Comparison of ENCODE assay signal across 9 mouse cellular contexts in the genomic region with DNA sequence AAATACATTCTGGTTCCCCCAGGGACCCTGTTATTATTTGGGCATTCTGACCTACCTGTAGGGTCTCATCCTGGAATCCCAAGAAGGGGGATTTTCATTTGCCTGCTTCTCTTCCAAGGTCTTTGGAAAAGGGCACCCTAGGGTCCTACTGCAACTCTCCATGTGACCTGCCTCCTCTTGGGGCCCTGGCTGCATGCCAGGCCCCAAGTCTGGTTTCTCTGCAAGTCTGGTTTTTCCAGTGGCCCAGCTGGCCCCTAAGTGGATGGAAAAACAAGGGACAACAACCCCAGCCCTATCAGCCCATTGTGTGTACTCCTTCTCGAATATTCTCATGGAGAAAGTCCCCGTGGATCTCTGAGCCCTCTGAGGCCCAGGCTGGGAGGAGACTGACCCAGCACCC. TPM values are rescaled to one million over a fixed set of nuclear protein-coding genes. Genes with fewer than 3 reads are reported as not detected.
A peak's percentile ranks its signal among the peaks of the same experiment; 100 is the strongest.
DNase-seq lines count a peak whose midpoint lies in the region; ATAC-seq and TF ChIP-seq lines count a peak whose summit lies in the region.
"Had no signal": no experiment of that assay in that cellular context is flagged by ENCODE, and none has a peak within 500 bp of the region (broad histone marks: within the 10 kb centered on the region; RNA-seq: fewer than 3 reads in every experiment).

No protein-coding gene starts in this region.

- DNase-seq in kidney, adult 2 months: no peak
- no peak for DNase-seq in cerebellum, adult 2 months
- DNase-seq in right cerebral cortex, postnatal 36 days (ENCODE audit: low spot score in 2 of 2): no peak
- no peak for DNase-seq in layer of hippocampus, postnatal 36 days

- no peaks in the 10 kb centered on the region for H3K36me3 ChIP-seq in kidney, embryonic 16.5 days (ENCODE audit: insufficient read depth, low read length)
- no peaks in the 10 kb centered on the region for H3K36me3 ChIP-seq in kidney, adult 2 months (ENCODE audit: control insufficient read depth, insufficient read depth, low read length)
- H3K36me3 ChIP-seq in embryonic facial prominence, embryonic 13.5 days: no peaks in the 10 kb centered on the region
- 0 out of 2 replicates have a peak, but pooled peaks cover 2% of the 10 kb centered on the region for H3K36me3 ChIP-seq in intestine, embryonic 15.5 days
- H3K36me3 ChIP-seq in neural tube, embryonic 12.5 days: no peaks in the 10 kb centered on the region

- ATAC-seq in kidney, embryonic 16.5 days (ENCODE audit: low FRiP score, low TSS enrichment): no peak
- ATAC-seq in embryonic facial prominence, embryonic 13.5 days (ENCODE audit: insufficient number of reproducible peaks, insufficient read depth, low FRiP score, low TSS enrichment, low read depth): no peak
- ATAC-seq in intestine, embryonic 15.5 days: no peak
- ATAC-seq in neural tube, embryonic 12.5 days (ENCODE audit: low FRiP score, low read depth): no peak

- H3K4me2 ChIP-seq in kidney, embryonic 16.5 days (replicated peaks; ENCODE audit: low read depth, low read length): peak overlapping the region; percentile 97
- H3K4me2 ChIP-seq in embryonic facial prominence, embryonic 13.5 days: peak overlapping the region; percentile 94
- H3K4me2 ChIP-seq in intestine, embryonic 15.5 days (replicated peaks): peak overlapping the region; percentile 93
- peak overlapping the region; percentile 79 for H3K4me2 ChIP-seq in neural tube, embryonic 12.5 days (replicated peaks)

- no peak for TF ChIP-seq CTCF in kidney, adult 2 months (conservative IDR thresholded peaks at IDR 0.05; ENCODE audit: insufficient read depth, insufficient read length, low read depth, low read length)
- TF ChIP-seq CTCF in cerebellum, adult 2 months (IDR thresholded peaks at IDR 0.05; ENCODE audit: borderline replicate concordance, insufficient read depth, low read depth, low read length): no peak

- no peak overlapping the region for H3K27ac ChIP-seq in kidney, embryonic 16.5 days (ENCODE audit: low read length)
- H3K27ac ChIP-seq in kidney, adult 2 months (ENCODE audit: insufficient read depth, low read depth, low read length): no peak overlapping the region
- H3K27ac ChIP-seq in embryonic facial prominence, embryonic 13.5 days: no peak overlapping the region
- peak overlapping the region; percentile 84 for H3K27ac ChIP-seq in intestine, embryonic 15.5 days
- H3K27ac ChIP-seq in neural tube, embryonic 12.5 days: no peak overlapping the region
- no peak overlapping the region for H3K27ac ChIP-seq in cerebellum, adult 2 months (ENCODE audit: insufficient read depth, low read length)

- 79% methylated on average over 2 of the region's 2 CpGs for WGBS in kidney, embryonic 16.5 days
- WGBS in kidney, adult 2 months: 62% methylated on average over 2 of the region's 2 CpGs
- WGBS in embryonic facial prominence, embryonic 13.5 days: 61% methylated on average over 2 of the region's 2 CpGs
- 38% methylated on average over 2 of the region's 2 CpGs for WGBS in intestine, embryonic 15.5 days
- 75% methylated on average over 2 of the region's 2 CpGs for WGBS in neural tube, embryonic 12.5 days
- 75% methylated on average over 2 of the region's 2 CpGs for WGBS in cerebellum, adult 2 months

- no peak for TF ChIP-seq POLR2A in kidney, adult 2 months (IDR thresholded peaks at IDR 0.05; ENCODE audit: low read depth, low read length)
- no peak for TF ChIP-seq POLR2A in cerebellum, adult 2 months (IDR thresholded peaks at IDR 0.05; ENCODE audit: borderline replicate concordance, insufficient read depth, low read length)

- no peak overlapping the region for H3K9ac ChIP-seq in kidney, embryonic 16.5 days (replicated peaks; ENCODE audit: low read length)
- H3K9ac ChIP-seq in embryonic facial prominence, embryonic 13.5 days: peak overlapping the region; percentile 72; the same call in 1 of the 2 replicates
- peak overlapping the region; percentile 58; the same call in 1 of the 2 replicates for H3K9ac ChIP-seq in intestine, embryonic 15.5 days
- H3K9ac ChIP-seq in neural tube, embryonic 12.5 days: no peak overlapping the region

- no peak overlapping the region for H3K4me3 ChIP-seq in kidney, embryonic 16.5 days (ENCODE audit: low read length)
- H3K4me3 ChIP-seq in kidney, adult 2 months (ENCODE audit: insufficient read depth, low read depth, low read length): no peak overlapping the region
- peak overlapping the region; percentile 54 for H3K4me3 ChIP-seq in embryonic facial prominence, embryonic 13.5 days
- H3K4me3 ChIP-seq in intestine, embryonic 15.5 days (replicated peaks): peak overlapping the region; percentile 53
- H3K4me3 ChIP-seq in neural tube, embryonic 12.5 days: no peak overlapping the region
- H3K4me3 ChIP-seq in cerebellum, adult 2 months (replicated peaks; ENCODE audit: insufficient read depth, low read depth, low read length): no peak overlapping the region

- H3K27me3 ChIP-seq in kidney, embryonic 16.5 days (ENCODE audit: insufficient read depth, low read length): no peaks in the 10 kb centered on the region; the same call in 1 of the 2 replicates
- no peaks in the 10 kb centered on the region for H3K27me3 ChIP-seq in kidney, adult 2 months (replicated peaks; ENCODE audit: control insufficient read depth, insufficient read depth, low read length)
- peaks cover 21% of the 10 kb centered on the region for H3K27me3 ChIP-seq in embryonic facial prominence, embryonic 13.5 days
- no peaks in the 10 kb centered on the region for H3K27me3 ChIP-seq in intestine, embryonic 15.5 days (replicated peaks)
- peaks cover 23% of the 10 kb centered on the region; the same call in 1 of the 2 replicates for H3K27me3 ChIP-seq in neural tube, embryonic 12.5 days (replicated peaks)
- H3K27me3 ChIP-seq in cerebellum, adult 2 months (ENCODE audit: control insufficient read depth, insufficient read depth, low read length): no peaks in the 10 kb centered on the region

- H3K9me3 ChIP-seq in kidney, embryonic 16.5 days (ENCODE audit: low read length): no peaks in the 10 kb centered on the region
- H3K9me3 ChIP-seq in embryonic facial prominence, embryonic 13.5 days: no peaks in the 10 kb centered on the region
- H3K9me3 ChIP-seq in intestine, embryonic 15.5 days: no peaks in the 10 kb centered on the region
- no peaks in the 10 kb centered on the region for H3K9me3 ChIP-seq in neural tube, embryonic 12.5 days

- peaks cover 17% of the 10 kb centered on the region for H3K4me1 ChIP-seq in kidney, embryonic 16.5 days (ENCODE audit: insufficient read depth, low read length)
- peaks cover 5% of the 10 kb centered on the region; the same call in 1 of the 2 replicates for H3K4me1 ChIP-seq in kidney, adult 2 months (ENCODE audit: control insufficient read depth, insufficient read depth, low read length)
- peaks cover 23% of the 10 kb centered on the region for H3K4me1 ChIP-seq in embryonic facial prominence, embryonic 13.5 days
- H3K4me1 ChIP-seq in intestine, embryonic 15.5 days (replicated peaks): peaks cover 35% of the 10 kb centered on the region
- peaks cover 15% of the 10 kb centered on the region for H3K4me1 ChIP-seq in neural tube, embryonic 12.5 days
- peaks cover 29% of the 10 kb centered on the region for H3K4me1 ChIP-seq in cerebellum, adult 2 months (ENCODE audit: control insufficient read depth, insufficient read depth, low read length)

RNA-seq across cellular contexts. Expression of gene Reep6, which starts 1.1 kb away (rescaled TPM):
- polyA plus RNA-seq in kidney, embryonic 16.5 days (2015; fragmentation: Nextera tagmentation; extraction: Ambion mirVana): 11.0 and 11.5 TPM in 2 replicates
- 24.7 and 25.1 TPM in 2 replicates for polyA plus RNA-seq in kidney, adult 2 months (2012; rRNA removed)
- 6.0 and 6.3 TPM in 2 replicates for polyA plus RNA-seq in embryonic facial prominence, embryonic 13.5 days (2015; fragmentation: Nextera tagmentation; extraction: Ambion mirVana)
- polyA plus RNA-seq in intestine, embryonic 15.5 days (2015; fragmentation: Nextera tagmentation; extraction: Ambion mirVana): 132 and 159 TPM in 2 replicates
- polyA plus RNA-seq in neural tube, embryonic 12.5 days (2016; fragmentation: Nextera tagmentation; extraction: Ambion mirVana): 3.4 and 3.6 TPM in 2 replicates
- polyA plus RNA-seq in cerebellum, adult 2 months (2012; rRNA removed): 9.0 and 10.3 TPM in 2 replicates
- 10 to 100 TPM in 1 of 2 experiments, 1 to 10 TPM in 1; 8.6 to 10.3 TPM for total RNA-seq in layer of hippocampus, postnatal 36 days (2021)
- total RNA-seq: neutrophil, adult 5-6 weeks had no signal

RNA-seq across cellular contexts. Expression of gene Pcsk4, which starts 1.6 kb away (rescaled TPM):
- polyA plus RNA-seq in kidney, embryonic 16.5 days (2015; fragmentation: Nextera tagmentation; extraction: Ambion mirVana): 8.6 and 8.8 TPM in 2 replicates
- polyA plus RNA-seq in kidney, adult 2 months (2012; rRNA removed): 9.1 and 12.2 TPM in 2 replicates
- polyA plus RNA-seq in embryonic facial prominence, embryonic 13.5 days (2015; fragmentation: Nextera tagmentation; extraction: Ambion mirVana): 4.4 and 4.9 TPM in 2 replicates
- 8.1 and 8.8 TPM in 2 replicates for polyA plus RNA-seq in intestine, embryonic 15.5 days (2015; fragmentation: Nextera tagmentation; extraction: Ambion mirVana)
- polyA plus RNA-seq in neural tube, embryonic 12.5 days (2016; fragmentation: Nextera tagmentation; extraction: Ambion mirVana): 2.2 and 2.3 TPM in 2 replicates
- polyA plus RNA-seq in cerebellum, adult 2 months (2012; rRNA removed): 13.7 and 14.1 TPM in 2 replicates
- total RNA-seq in layer of hippocampus, postnatal 36 days (2021): 1 to 10 TPM; 2.2 to 2.6 TPM
- total RNA-seq: neutrophil, adult 5-6 weeks had no signal

RNA-seq across cellular contexts. Expression of gene 2310011J03Rik, which starts 10.6 kb away (rescaled TPM):
- 52.9 and 54.8 TPM in 2 replicates for polyA plus RNA-seq in kidney, embryonic 16.5 days (2015; fragmentation: Nextera tagmentation; extraction: Ambion mirVana)
- polyA plus RNA-seq in kidney, adult 2 months (2012; rRNA removed): 47.8 and 52.5 TPM in 2 replicates
- polyA plus RNA-seq in embryonic facial prominence, embryonic 13.5 days (2015; fragmentation: Nextera tagmentation; extraction: Ambion mirVana): 49.3 and 57.9 TPM in 2 replicates
- 51.4 and 51.5 TPM in 2 replicates for polyA plus RNA-seq in intestine, embryonic 15.5 days (2015; fragmentation: Nextera tagmentation; extraction: Ambion mirVana)
- 37.7 and 41.1 TPM in 2 replicates for polyA plus RNA-seq in neural tube, embryonic 12.5 days (2016; fragmentation: Nextera tagmentation; extraction: Ambion mirVana)
- 49.7 and 51.1 TPM in 2 replicates for polyA plus RNA-seq in cerebellum, adult 2 months (2012; rRNA removed)
- total RNA-seq in layer of hippocampus, postnatal 36 days (2021): 10 to 100 TPM; 22.4 to 23.0 TPM

RNA-seq across cellular contexts. Expression of gene Adamtsl5, which starts 17.3 kb away (rescaled TPM):
- 4.8 and 5.4 TPM in 2 replicates for polyA plus RNA-seq in kidney, embryonic 16.5 days (2015; fragmentation: Nextera tagmentation; extraction: Ambion mirVana)
- 5.5 and 7.4 TPM in 2 replicates for polyA plus RNA-seq in kidney, adult 2 months (2012; rRNA removed)
- 3.2 and 4.3 TPM in 2 replicates for polyA plus RNA-seq in embryonic facial prominence, embryonic 13.5 days (2015; fragmentation: Nextera tagmentation; extraction: Ambion mirVana)
- polyA plus RNA-seq in intestine, embryonic 15.5 days (2015; fragmentation: Nextera tagmentation; extraction: Ambion mirVana): 19.3 and 20.4 TPM in 2 replicates
- polyA plus RNA-seq in neural tube, embryonic 12.5 days (2016; fragmentation: Nextera tagmentation; extraction: Ambion mirVana): 0.50 and 1.1 TPM in 2 replicates
- 7.9 and 10.8 TPM in 2 replicates for polyA plus RNA-seq in cerebellum, adult 2 months (2012; rRNA removed)
- total RNA-seq in layer of hippocampus, postnatal 36 days (2021): 1 to 10 TPM; 4.9 to 5.2 TPM
- total RNA-seq: neutrophil, adult 5-6 weeks had no signal

RNA-seq across cellular contexts. Expression of gene Plk5, which starts 25.4 kb away (rescaled TPM):
- 0.97 and 1.2 TPM in 2 replicates for polyA plus RNA-seq in kidney, embryonic 16.5 days (2015; fragmentation: Nextera tagmentation; extraction: Ambion mirVana)
- polyA plus RNA-seq in kidney, adult 2 months (2012; rRNA removed): 1.8 and 2.0 TPM in 2 replicates
- 1.8 and 2.6 TPM in 2 replicates for polyA plus RNA-seq in embryonic facial prominence, embryonic 13.5 days (2015; fragmentation: Nextera tagmentation; extraction: Ambion mirVana)
- 0.32 and 0.63 TPM in 2 replicates for polyA plus RNA-seq in intestine, embryonic 15.5 days (2015; fragmentation: Nextera tagmentation; extraction: Ambion mirVana)
- 0.29 and 0.49 TPM in 2 replicates for polyA plus RNA-seq in neural tube, embryonic 12.5 days (2016; fragmentation: Nextera tagmentation; extraction: Ambion mirVana)
- 145 and 151 TPM in 2 replicates for polyA plus RNA-seq in cerebellum, adult 2 months (2012; rRNA removed)
- total RNA-seq in layer of hippocampus, postnatal 36 days (2021): 10 to 100 TPM; 23.2 to 23.4 TPM
- total RNA-seq: neutrophil, adult 5-6 weeks had no signal

Comparison
In these comparisons a context has a peak if more than half of its experiments do, and no peak if none do; other contexts are left out.
1. H3K4me3 ChIP-seq: peak in embryonic facial prominence, embryonic 13.5 days (single experiment) and intestine, embryonic 15.5 days (single experiment); none in kidney, embryonic 16.5 days (single experiment), kidney, adult 2 months (single experiment), neural tube, embryonic 12.5 days (single experiment) and cerebellum, adult 2 months (single experiment).
2. H3K9ac ChIP-seq: peak in embryonic facial prominence, embryonic 13.5 days (single experiment) and intestine, embryonic 15.5 days (single experiment); none in kidney, embryonic 16.5 days (single experiment) and neural tube, embryonic 12.5 days (single experiment).
3. Peak in every context shown above with its lines, with median percentiles within 50 percentile points of each other: H3K4me2 ChIP-seq.